In the genomic region with DNA sequence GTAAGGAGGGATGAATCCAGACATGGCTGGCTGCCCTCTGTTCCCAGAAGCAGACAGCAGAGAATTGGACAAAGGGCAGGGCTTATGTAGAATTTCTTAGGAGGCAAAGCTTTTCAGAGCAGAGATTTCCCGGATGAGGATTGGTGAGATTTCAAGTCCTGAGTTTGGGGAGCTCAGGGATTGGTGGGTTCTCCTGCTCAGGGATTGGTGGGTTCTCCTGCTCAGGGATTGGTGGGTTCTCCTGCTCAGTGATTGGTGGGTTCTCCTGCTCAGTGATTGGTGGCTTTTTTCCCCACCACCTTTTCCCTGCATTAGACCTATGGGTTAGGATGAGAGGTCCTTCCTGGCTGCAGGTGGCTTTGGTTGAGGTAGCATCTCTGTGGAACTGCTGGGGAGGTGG, we compare ENCODE assay signal across 10 mouse cellular contexts. TPM values are rescaled to one million over a fixed set of nuclear protein-coding genes. Genes with fewer than 3 reads are reported as not detected.
DNase-seq lines count a peak whose midpoint lies in the region; ATAC-seq and TF ChIP-seq lines count a peak whose summit lies in the region.
"Had no signal": no experiment of that assay in that cellular context is flagged by ENCODE, and none has a peak within 500 bp of the region (broad histone marks: within the 10 kb centered on the region; RNA-seq: fewer than 3 reads in every experiment).

No protein-coding gene starts in this region.

- peak; percentile 42; the same call in 1 of the 2 replicates for ATAC-seq in liver, embryonic 12.5 days
- ATAC-seq in liver, embryonic 11.5 days (replicated peaks; ENCODE audit: low FRiP score): no peak
- 0 out of 2 replicates have a peak, but pooled peaks have one; percentile 22 for ATAC-seq in hindbrain, embryonic 12.5 days (ENCODE audit: low FRiP score)
- ATAC-seq in neural tube, embryonic 12.5 days (ENCODE audit: low FRiP score, low read depth): no peak

- no peaks in the 10 kb centered on the region for H3K79me2 ChIP-seq in heart, adult 2 months (replicated peaks; ENCODE audit: control insufficient read depth, insufficient read depth, low read length)

- H3K9ac ChIP-seq in liver, embryonic 12.5 days: no peak overlapping the region
- H3K9ac ChIP-seq in liver, embryonic 11.5 days (ENCODE audit: low read depth, low read length): no peak overlapping the region
- no peak overlapping the region for H3K9ac ChIP-seq in hindbrain, embryonic 12.5 days
- H3K9ac ChIP-seq in neural tube, embryonic 12.5 days: no peak overlapping the region
- no peak overlapping the region for H3K9ac ChIP-seq in heart, adult 2 months (ENCODE audit: low read depth, low read length)

- intact Hi-C loops in heart, adult 2 months (cut with DNase I): no loop called here

- TF ChIP-seq POLR2A in brain, embryonic 14.5 days (IDR thresholded peaks at IDR 0.05; ENCODE audit: borderline replicate concordance, extremely low read depth, insufficient read depth, insufficient read length, poor library complexity, severe bottlenecking): no peak
- TF ChIP-seq POLR2A in heart, adult 2 months (IDR thresholded peaks at IDR 0.05; ENCODE audit: insufficient read depth, low read depth, low read length): no peak

- H3K4me1 ChIP-seq in liver, embryonic 12.5 days: no peaks in the 10 kb centered on the region
- no peaks in the 10 kb centered on the region for H3K4me1 ChIP-seq in liver, embryonic 11.5 days (replicated peaks; ENCODE audit: control insufficient read depth, insufficient read depth, low read length)
- H3K4me1 ChIP-seq in hindbrain, embryonic 12.5 days: no peaks in the 10 kb centered on the region
- no peaks in the 10 kb centered on the region for H3K4me1 ChIP-seq in neural tube, embryonic 12.5 days
- H3K4me1 ChIP-seq in heart, adult 2 months (ENCODE audit: control insufficient read depth, insufficient read depth, low read length): no peaks in the 10 kb centered on the region

- no peaks in the 10 kb centered on the region for H3K9me3 ChIP-seq in liver, embryonic 12.5 days (replicated peaks)
- no peaks in the 10 kb centered on the region for H3K9me3 ChIP-seq in liver, embryonic 11.5 days (ENCODE audit: control insufficient read depth, low read length)
- H3K9me3 ChIP-seq in hindbrain, embryonic 12.5 days (replicated peaks): no peaks in the 10 kb centered on the region
- no peaks in the 10 kb centered on the region for H3K9me3 ChIP-seq in neural tube, embryonic 12.5 days

- H3K27ac ChIP-seq in liver, embryonic 12.5 days: no peak overlapping the region
- no peak overlapping the region for H3K27ac ChIP-seq in liver, embryonic 11.5 days (ENCODE audit: low read depth, low read length)
- H3K27ac ChIP-seq in hindbrain, embryonic 12.5 days: 0 out of 2 replicates have a peak overlapping the region, but pooled peaks have one; percentile 64
- no peak overlapping the region for H3K27ac ChIP-seq in neural tube, embryonic 12.5 days
- no peak overlapping the region for H3K27ac ChIP-seq in heart, adult 2 months

- DNase-seq in liver, embryonic 11.5 days (ENCODE audit: low spot score): no peak
- peak; percentile 75 for DNase-seq in brain, embryonic 14.5 days (ENCODE audit: low read depth)
- DNase-seq in layer of hippocampus, postnatal 36 days: no peak
- DNase-seq in layer of hippocampus, adult 18-20 months (ENCODE audit: low spot score in 2 of 2): no peak
- DNase-seq in heart, adult 2 months: no peak
- DNase-seq: heart, adult 18-20 months had no signal

- TF ChIP-seq CTCF in brain, embryonic 14.5 days (IDR thresholded peaks at IDR 0.05; ENCODE audit: borderline replicate concordance, extremely low read depth, insufficient read depth, insufficient read length): no peak
- no peak for TF ChIP-seq CTCF in heart, adult 2 months (IDR thresholded peaks at IDR 0.05)

- H3K4me2 ChIP-seq in liver, embryonic 12.5 days: 0 out of 2 replicates have a peak overlapping the region, but pooled peaks have one; percentile 61
- no peak overlapping the region for H3K4me2 ChIP-seq in liver, embryonic 11.5 days
- peak overlapping the region; percentile 50; the same call in 1 of the 2 replicates for H3K4me2 ChIP-seq in hindbrain, embryonic 12.5 days (replicated peaks)
- peak overlapping the region; percentile 51 for H3K4me2 ChIP-seq in neural tube, embryonic 12.5 days (replicated peaks)

- no peak for TF ChIP-seq EP300 in heart, adult 2 months (IDR thresholded peaks at IDR 0.05; ENCODE audit: insufficient read depth, low read depth, low read length)

- H3K27me3 ChIP-seq in liver, embryonic 12.5 days (replicated peaks): peaks cover 7% of the 10 kb centered on the region; the same call in 1 of the 2 replicates
- no peaks in the 10 kb centered on the region; the same call in 1 of the 2 replicates for H3K27me3 ChIP-seq in liver, embryonic 11.5 days (replicated peaks; ENCODE audit: control insufficient read depth, insufficient read depth, low read length)
- 0 out of 2 replicates have a peak, but pooled peaks cover 3% of the 10 kb centered on the region for H3K27me3 ChIP-seq in hindbrain, embryonic 12.5 days
- 0 out of 2 replicates have a peak, but pooled peaks cover 8% of the 10 kb centered on the region for H3K27me3 ChIP-seq in neural tube, embryonic 12.5 days (replicated peaks)
- H3K27me3 ChIP-seq in heart, adult 2 months (ENCODE audit: control insufficient read depth, insufficient read depth, low read length): 0 out of 2 replicates have a peak, but pooled peaks cover 3% of the 10 kb centered on the region

- H3K36me3 ChIP-seq in liver, embryonic 12.5 days: 0 out of 2 replicates have a peak, but pooled peaks cover 2% of the 10 kb centered on the region
- H3K36me3 ChIP-seq in liver, embryonic 11.5 days (ENCODE audit: control insufficient read depth, insufficient read depth, low read length): no peaks in the 10 kb centered on the region
- no peaks in the 10 kb centered on the region for H3K36me3 ChIP-seq in hindbrain, embryonic 12.5 days
- no peaks in the 10 kb centered on the region for H3K36me3 ChIP-seq in neural tube, embryonic 12.5 days
- H3K36me3 ChIP-seq in heart, adult 2 months (ENCODE audit: control insufficient read depth, insufficient read depth, low read length): no peaks in the 10 kb centered on the region

- no peak overlapping the region for H3K4me3 ChIP-seq in liver, embryonic 12.5 days
- H3K4me3 ChIP-seq in liver, embryonic 11.5 days (ENCODE audit: low read depth, low read length): no peak overlapping the region
- H3K4me3 ChIP-seq in hindbrain, embryonic 12.5 days: no peak overlapping the region
- no peak overlapping the region for H3K4me3 ChIP-seq in neural tube, embryonic 12.5 days
- no peak overlapping the region for H3K4me3 ChIP-seq in heart, adult 2 months

- 57% methylated on average over 1 of the region's 1 CpGs for WGBS in liver, embryonic 12.5 days (ENCODE audit: insufficient replicate concordance)
- 81% methylated on average over 1 of the region's 1 CpGs for WGBS in liver, embryonic 11.5 days
- 83% methylated on average over 1 of the region's 1 CpGs for WGBS in hindbrain, embryonic 12.5 days
- WGBS in neural tube, embryonic 12.5 days: 76% methylated on average over 1 of the region's 1 CpGs
- 63% methylated on average over 1 of the region's 1 CpGs for WGBS in heart, adult 2 months

RNA-seq across cellular contexts. Expression of a gene that starts 13.8 kb away (rescaled TPM):
- polyA plus RNA-seq in liver, embryonic 12.5 days (2016; fragmentation: Nextera tagmentation; extraction: Ambion mirVana): 0.20 and 0.44 TPM in 2 replicates
- 0.18 and 0.21 TPM in 2 replicates for polyA plus RNA-seq in liver, embryonic 11.5 days (2014; fragmentation: Nextera tagmentation; extraction: Ambion mirVana)
- 1.0 and 1.6 TPM in 2 replicates for polyA plus RNA-seq in brain, embryonic 14.5 days (2012; rRNA removed)
- 1.8 and 2.6 TPM in 2 replicates for polyA plus RNA-seq in hindbrain, embryonic 12.5 days (2016; fragmentation: Nextera tagmentation; extraction: Ambion mirVana)
- 1.1 and 1.4 TPM in 2 replicates for polyA plus RNA-seq in neural tube, embryonic 12.5 days (2016; fragmentation: Nextera tagmentation; extraction: Ambion mirVana)
- 1 to 10 TPM; 5.8 to 6.8 TPM for total RNA-seq in layer of hippocampus, postnatal 36 days (2021)
- total RNA-seq in layer of hippocampus, adult 18-20 months (2021): 1 to 10 TPM; 6.7 to 7.2 TPM
- total RNA-seq in heart, adult 2 months (2021): under 1 TPM; 0.42 to 0.96 TPM
- polyA plus RNA-seq in heart, adult 2 months (2012; rRNA removed): 1.5 and 2.2 TPM in 2 replicates

RNA-seq across cellular contexts. Expression of a gene that starts 20.8 kb away (rescaled TPM):
- 0.22 and 0.27 TPM in 2 replicates for polyA plus RNA-seq in liver, embryonic 12.5 days (2016; fragmentation: Nextera tagmentation; extraction: Ambion mirVana)
- polyA plus RNA-seq in liver, embryonic 11.5 days (2014; fragmentation: Nextera tagmentation; extraction: Ambion mirVana): not detected in 2 replicates
- not detected in 2 replicates for polyA plus RNA-seq in brain, embryonic 14.5 days (2012; rRNA removed)
- not detected in 2 replicates for polyA plus RNA-seq in hindbrain, embryonic 12.5 days (2016; fragmentation: Nextera tagmentation; extraction: Ambion mirVana)
- not detected in 2 replicates for polyA plus RNA-seq in neural tube, embryonic 12.5 days (2016; fragmentation: Nextera tagmentation; extraction: Ambion mirVana)
- not detected for total RNA-seq in layer of hippocampus, postnatal 36 days (2021)
- not detected for total RNA-seq in layer of hippocampus, adult 18-20 months (2021)
- not detected for total RNA-seq in heart, adult 2 months (2021)
- 0.06 and 0.15 TPM in 2 replicates for polyA plus RNA-seq in heart, adult 2 months (2012; rRNA removed)
- total RNA-seq: heart, adult 18-20 months; layer of hippocampus, postnatal 10 days had no signal

RNA-seq across cellular contexts. Expression of a gene that starts 38.8 kb away (rescaled TPM):
- polyA plus RNA-seq in liver, embryonic 12.5 days (2016; fragmentation: Nextera tagmentation; extraction: Ambion mirVana): 0.16 and 0.19 TPM in 2 replicates
- polyA plus RNA-seq in liver, embryonic 11.5 days (2014; fragmentation: Nextera tagmentation; extraction: Ambion mirVana): 0.19 and 0.21 TPM in 2 replicates
- polyA plus RNA-seq in brain, embryonic 14.5 days (2012; rRNA removed): 2.1 TPM in 2 replicates
- polyA plus RNA-seq in hindbrain, embryonic 12.5 days (2016; fragmentation: Nextera tagmentation; extraction: Ambion mirVana): 1.2 and 1.3 TPM in 2 replicates
- 0.48 and 0.95 TPM in 2 replicates for polyA plus RNA-seq in neural tube, embryonic 12.5 days (2016; fragmentation: Nextera tagmentation; extraction: Ambion mirVana)
- total RNA-seq in layer of hippocampus, postnatal 36 days (2021): 1 to 10 TPM; 1.3 to 1.5 TPM
- 1 to 10 TPM; 1.4 to 2.4 TPM for total RNA-seq in layer of hippocampus, adult 18-20 months (2021)
- total RNA-seq in heart, adult 2 months (2021): 1 to 10 TPM in 1 of 2 experiments, under 1 TPM in 1; 0.84 to 2.4 TPM
- polyA plus RNA-seq in heart, adult 2 months (2012; rRNA removed): 3.1 and 3.5 TPM in 2 replicates

RNA-seq across cellular contexts. Expression of a gene that starts 60.0 kb away (rescaled TPM):
- polyA plus RNA-seq in liver, embryonic 12.5 days (2016; fragmentation: Nextera tagmentation; extraction: Ambion mirVana): 3.4 and 3.5 TPM in 2 replicates
- 5.1 and 6.1 TPM in 2 replicates for polyA plus RNA-seq in liver, embryonic 11.5 days (2014; fragmentation: Nextera tagmentation; extraction: Ambion mirVana)
- 30.2 and 31.9 TPM in 2 replicates for polyA plus RNA-seq in brain, embryonic 14.5 days (2012; rRNA removed)
- 14.7 and 17.3 TPM in 2 replicates for polyA plus RNA-seq in hindbrain, embryonic 12.5 days (2016; fragmentation: Nextera tagmentation; extraction: Ambion mirVana)
- 16.2 and 17.0 TPM in 2 replicates for polyA plus RNA-seq in neural tube, embryonic 12.5 days (2016; fragmentation: Nextera tagmentation; extraction: Ambion mirVana)
- 10 to 100 TPM; 41.2 to 44.0 TPM for total RNA-seq in layer of hippocampus, postnatal 36 days (2021)
- total RNA-seq in layer of hippocampus, adult 18-20 months (2021): 10 to 100 TPM; 45.4 to 45.5 TPM
- 10 to 100 TPM; 14.0 to 15.3 TPM for total RNA-seq in heart, adult 2 months (2021)
- polyA plus RNA-seq in heart, adult 2 months (2012; rRNA removed): 21.0 and 21.4 TPM in 2 replicates

Comparison
In these comparisons a context has a peak if more than half of its experiments do, and no peak if none do; other contexts are left out.
1. ATAC-seq: peak in liver, embryonic 12.5 days (single experiment) and hindbrain, embryonic 12.5 days (single experiment); none in liver, embryonic 11.5 days (single experiment) and neural tube, embryonic 12.5 days (single experiment).